Mouse (Mus musculus) heart, postnatal 36 days (tissue): ENCODE results near the gene Bicc1. TPM values are rescaled to one million over a fixed set of nuclear protein-coding genes. Genes with fewer than 3 reads are reported as not detected.

Experiments
- DNase-seq, 2 experiments: peaks; one replicate each; pipeline ENCODE4 v3.0.0; 2021 to 2022
- intact Hi-C: fragments of 180-260 bp; cut with DNase I; formaldehyde crosslinking; loops from one replicate; pipeline ENCODE4 v1.15.1; 2025
- total RNA-seq, 2 experiments: library from RNA; stranded (reverse); gene quantifications; 2 replicates each; pipeline ENCODE4 v1.2.3; 2021

The Bicc1 gene
- total RNA-seq, 2 experiments from 2014 or later, result 16.4 to 22.2 TPM

DNA sequence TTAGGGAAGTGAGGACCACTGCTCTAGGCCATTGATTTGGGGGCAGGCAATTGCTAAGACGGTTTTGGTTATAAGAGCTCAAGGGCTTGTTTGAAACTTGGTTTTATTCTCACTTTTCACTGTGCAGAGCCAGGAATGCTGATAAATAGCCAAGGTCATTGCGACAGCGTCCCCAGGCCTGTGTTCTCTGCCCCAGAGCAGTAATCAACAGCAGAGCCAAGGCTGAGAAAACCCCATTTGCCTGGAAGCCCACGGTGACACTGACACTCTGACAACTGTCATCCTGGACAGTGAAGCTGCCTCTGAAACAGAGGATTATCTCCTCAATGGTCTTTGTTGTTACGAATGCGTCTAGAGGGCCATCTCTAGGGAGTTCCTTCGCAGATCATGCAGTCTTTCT lies 255.6 kb downstream of the Bicc1 start:
- peak; percentile 24 to 31 for DNase-seq
- intact Hi-C loops, result no loop called here

DNA sequence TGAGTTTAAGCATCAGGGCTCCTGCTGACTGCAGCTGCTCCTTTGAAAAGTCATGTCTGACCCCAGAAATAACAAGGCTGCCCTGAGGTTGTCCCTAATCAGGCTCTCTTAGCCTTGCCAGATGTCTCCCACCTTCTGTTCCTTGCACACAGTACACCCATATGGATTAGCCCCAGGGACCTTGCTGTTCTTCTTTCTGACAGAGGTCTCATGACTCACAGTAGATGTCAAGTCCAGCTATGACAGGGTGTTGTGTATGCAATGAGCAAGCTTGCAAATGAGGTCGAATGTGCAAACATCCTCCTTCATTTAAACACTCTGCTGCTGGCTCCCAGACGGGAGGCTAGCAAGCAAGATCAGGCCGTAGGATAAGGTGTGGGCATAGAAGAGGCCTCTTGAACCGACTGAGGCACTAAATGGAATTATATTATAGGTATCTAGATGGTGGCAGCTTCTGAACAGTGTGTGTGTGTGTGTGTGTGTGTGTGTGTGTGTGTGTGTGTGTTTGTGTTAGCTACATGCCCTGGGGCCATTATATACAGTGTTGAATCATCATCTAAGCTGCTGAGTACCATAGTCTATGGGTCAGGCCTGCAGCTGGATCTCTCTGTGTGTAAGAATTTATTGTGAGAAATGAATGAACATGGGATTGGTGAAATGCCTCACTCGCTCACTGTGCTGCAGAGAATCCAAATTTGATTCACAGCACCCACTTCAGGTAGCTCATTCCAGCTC lies 256.6 kb downstream of the Bicc1 start:
- intact Hi-C loops, result no loop called here

DNA sequence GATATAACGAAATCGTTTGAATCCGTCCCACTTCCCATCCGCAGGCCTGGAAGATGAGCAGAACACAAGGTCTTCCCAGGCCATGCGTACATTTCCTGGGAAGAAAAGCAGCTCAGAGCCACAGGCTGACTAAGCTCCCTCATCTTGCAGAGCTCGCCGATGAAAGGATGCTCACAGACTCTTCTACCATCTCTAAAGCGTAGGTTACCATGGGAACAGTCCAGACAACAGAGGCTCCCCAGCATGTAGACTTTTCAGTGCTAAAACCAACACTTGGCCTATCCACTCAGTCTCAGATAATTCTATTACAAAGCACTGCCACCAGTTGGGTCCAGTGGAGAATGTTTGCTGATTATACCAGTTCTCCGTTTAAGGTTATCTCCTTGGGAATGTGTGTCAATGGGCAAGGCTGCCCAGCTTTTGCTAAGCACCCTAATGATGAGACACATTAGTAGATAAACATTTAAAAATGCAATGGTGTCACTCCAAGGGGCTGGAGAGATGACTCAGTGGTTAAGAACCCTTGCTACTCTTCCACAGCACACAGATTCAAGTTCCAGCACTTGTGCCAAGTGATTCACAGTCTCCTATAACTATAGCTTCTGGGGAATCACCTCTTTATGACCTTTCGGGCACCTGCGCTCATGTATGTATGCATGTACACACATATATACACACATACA lies 258.2 kb downstream of the Bicc1 start:
- DNase-seq, result no peak
- intact Hi-C loops, result no loop called here

More for the DNA sequence above, 256.6 kb downstream of the Bicc1 start:
- DNase-seq, result no peak

DNA sequence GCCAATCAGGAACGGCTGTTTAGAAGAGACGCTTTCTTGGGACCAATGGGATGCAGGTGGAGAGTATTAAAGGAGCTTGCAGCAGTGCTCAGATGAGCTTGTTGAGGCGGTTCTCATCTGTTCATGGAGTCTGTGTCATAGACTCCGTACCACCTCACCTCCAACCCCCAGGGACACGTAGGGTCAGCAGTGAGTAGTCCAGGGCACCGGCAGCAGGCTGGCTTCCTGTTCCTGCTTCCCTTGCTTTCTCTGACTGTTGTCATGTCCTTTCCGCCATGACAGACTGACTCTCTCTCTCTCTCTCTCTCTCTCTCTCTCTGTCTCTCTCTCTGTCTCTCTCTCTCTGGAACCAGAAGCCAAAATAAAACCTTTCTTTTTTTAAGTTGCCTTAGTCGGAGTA lies 263.6 kb downstream of the Bicc1 start:
- intact Hi-C loops, result no loop called here
- DNase-seq, result no peak

DNA sequence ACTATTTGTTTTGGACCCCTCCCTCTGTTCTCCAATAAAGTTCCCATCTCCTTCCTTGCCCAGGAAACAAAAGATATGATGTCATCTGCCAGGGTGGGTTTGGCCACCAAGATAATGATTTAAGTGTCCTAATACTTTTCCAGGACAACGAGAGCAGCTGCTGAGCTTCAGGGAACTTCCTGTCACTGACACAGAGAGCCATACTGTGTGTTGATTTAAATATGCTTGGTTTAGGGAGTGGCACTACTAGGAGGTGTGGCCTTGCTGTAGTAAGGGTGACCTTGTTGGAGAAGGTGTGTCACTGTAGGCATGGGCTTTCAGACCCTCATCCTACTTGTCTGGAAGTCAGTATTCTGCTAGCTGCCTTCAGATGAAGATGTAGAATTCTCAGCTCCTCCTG lies 281.5 kb downstream of the Bicc1 start:
- no peak for DNase-seq
- intact Hi-C loops, result no loop called here

DNA sequence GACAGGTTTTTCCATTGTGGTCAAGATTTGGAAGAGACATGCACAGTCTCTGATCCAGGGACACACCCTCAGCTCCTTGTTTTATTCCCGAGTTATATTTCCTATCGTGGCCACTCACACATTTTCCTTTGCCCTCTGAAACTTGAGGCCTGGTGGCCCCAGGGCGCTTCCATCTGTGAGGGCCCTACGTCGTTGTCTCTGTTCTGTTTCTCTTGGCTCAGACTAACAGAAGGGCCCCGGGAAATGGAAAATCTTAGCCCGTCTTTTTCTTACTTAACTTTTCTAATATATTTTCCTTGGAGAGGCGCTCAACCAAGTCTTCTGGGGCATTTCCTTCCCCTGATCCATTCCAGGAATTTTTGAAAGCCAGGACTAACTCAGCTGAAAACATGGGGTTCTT lies 281.9 kb downstream of the Bicc1 start:
- intact Hi-C loops, result no loop called here
- no peak for DNase-seq

DNA sequence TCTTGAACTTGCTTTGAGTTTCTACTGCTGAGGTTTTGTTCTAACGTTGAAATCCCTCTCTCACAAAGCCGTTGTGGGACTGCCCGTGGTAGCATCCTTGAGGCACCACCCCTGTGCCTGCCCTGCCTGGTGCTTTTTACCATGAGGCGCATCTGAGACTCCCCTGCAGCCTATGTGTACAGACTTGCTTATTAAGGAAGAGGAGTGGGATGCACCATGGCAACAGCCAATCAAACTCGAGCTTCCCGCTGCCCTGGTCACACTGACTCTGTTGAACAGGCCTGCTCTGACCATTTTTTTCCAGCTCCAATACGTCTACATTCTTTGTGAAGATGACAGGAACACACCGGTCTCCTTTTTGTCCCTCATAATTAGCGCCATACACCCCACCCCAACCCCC lies 283.0 kb downstream of the Bicc1 start:
- intact Hi-C loops, result no loop called here
- no peak for DNase-seq

DNA sequence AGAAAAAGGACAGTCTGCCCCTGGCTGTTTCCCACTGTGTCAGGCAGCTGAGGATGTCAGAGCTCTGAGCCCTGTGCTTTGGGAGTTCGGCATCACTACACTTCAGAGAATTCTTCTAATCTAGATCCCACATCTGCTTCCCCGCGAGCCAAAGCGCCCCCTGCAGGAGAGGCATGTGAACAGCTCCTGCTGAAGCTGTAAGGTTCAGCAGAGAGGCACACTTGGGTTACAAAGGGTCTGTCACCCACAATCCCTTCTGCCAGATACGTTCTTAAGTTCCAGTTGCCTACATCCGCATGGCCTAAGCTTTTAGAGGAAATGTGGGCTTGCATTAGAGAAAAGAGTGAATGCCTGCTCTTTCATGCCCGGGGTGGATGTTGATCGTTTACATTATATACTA lies 283.4 kb downstream of the Bicc1 start:
- intact Hi-C loops, result no loop called here
- peak in 1 of 2 experiments; percentile 8 for DNase-seq

DNA sequence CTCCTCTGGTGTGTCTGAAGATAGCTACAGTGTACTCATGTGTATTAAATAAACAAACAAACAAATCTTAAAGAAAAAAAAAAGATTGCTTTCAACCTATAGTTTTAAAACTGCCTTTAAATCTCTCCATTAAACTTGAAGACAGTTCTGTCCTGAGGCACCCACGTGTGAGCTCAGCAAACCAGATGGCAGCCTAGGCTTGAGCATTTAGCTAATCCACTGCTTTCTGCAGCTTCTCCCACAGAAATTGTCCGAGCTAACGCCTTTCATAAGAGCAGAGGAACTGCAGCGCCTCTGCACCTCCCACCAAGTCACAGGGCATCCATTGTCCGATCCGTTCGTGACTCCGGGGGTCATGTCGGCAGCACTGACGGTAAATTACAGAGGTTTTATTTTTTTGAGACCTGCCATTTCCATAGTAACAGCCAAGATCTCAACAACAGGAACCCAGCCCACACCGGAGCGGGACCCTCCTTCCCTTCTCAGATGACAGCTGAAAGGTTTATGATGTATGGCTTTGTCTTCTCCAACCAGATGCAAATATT lies 284.4 kb downstream of the Bicc1 start:
- no peak for DNase-seq
- intact Hi-C loops, result no loop called here

Other genes starting within 250 kb of the Bicc1 start
- gene Tfam, start 78.6 kb upstream of the Bicc1 start, total RNA-seq, result 10 to 100 TPM; 59.6 to 70.2 TPM
- gene Ube2d1, start 125.6 kb upstream of the Bicc1 start, total RNA-seq, result 10 to 100 TPM; 48.0 to 50.6 TPM
- 100 to 1,000 TPM; 313 to 328 TPM for gene Cisd1, start 185.3 kb upstream of the Bicc1 start, total RNA-seq
- 10 to 100 TPM; 14.3 to 15.5 TPM for gene Ipmk, start 188.1 kb upstream of the Bicc1 start, total RNA-seq